Mouse (Mus musculus) lung, adult 2 months (tissue): ENCODE measurements at regions not wholly inside any gene's neighbourhood (a gene's known extent, or its start where the extent isn't known, plus 50 kb on each side); places are given as distances from the start of the nearest gene placed in this dataset.

Experiments used
- CTCF ChIP-seq: fragments of 200-500 bp; IDR thresholded peaks from 2 replicates; pipeline ENCODE4 v1.5.1; 2011; ENCODE audit warnings: mild to moderate bottlenecking, low read length, control low read depth; ENCODE audit not compliant: insufficient read depth
- POLR2A ChIP-seq: fragments of 200-500 bp; IDR thresholded peaks from 2 replicates; pipeline ENCODE4 v1.6.1; 2011; ENCODE audit warnings: low read depth, mild to moderate bottlenecking, control low read depth, low read length, borderline replicate concordance; ENCODE audit errors: extremely low read depth

DNA sequence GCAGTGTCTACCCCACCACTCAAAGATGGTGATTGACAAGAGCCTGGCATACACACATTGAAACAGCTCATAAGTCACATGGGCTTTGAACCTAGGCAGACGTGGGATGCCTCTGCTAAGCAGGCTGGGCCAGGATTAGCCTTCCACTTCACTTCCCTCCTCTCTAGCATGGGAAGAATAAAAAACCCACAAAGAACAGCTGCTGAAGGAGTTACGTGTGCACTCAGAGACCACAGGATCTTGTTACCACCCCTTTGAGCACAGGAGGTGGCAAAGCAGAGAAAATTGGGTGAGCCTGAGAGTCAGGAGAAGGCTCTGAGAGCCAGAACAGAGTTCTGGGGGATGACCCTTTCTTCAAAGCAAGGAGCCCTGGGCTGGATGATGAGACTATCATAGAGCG lies 89.6 kb upstream of the Irs2 start:
- TF ChIP-seq CTCF, result no peak
- no peak for TF ChIP-seq POLR2A
